9 mouse cellular contexts compared by ENCODE assay signal in the genomic region with DNA sequence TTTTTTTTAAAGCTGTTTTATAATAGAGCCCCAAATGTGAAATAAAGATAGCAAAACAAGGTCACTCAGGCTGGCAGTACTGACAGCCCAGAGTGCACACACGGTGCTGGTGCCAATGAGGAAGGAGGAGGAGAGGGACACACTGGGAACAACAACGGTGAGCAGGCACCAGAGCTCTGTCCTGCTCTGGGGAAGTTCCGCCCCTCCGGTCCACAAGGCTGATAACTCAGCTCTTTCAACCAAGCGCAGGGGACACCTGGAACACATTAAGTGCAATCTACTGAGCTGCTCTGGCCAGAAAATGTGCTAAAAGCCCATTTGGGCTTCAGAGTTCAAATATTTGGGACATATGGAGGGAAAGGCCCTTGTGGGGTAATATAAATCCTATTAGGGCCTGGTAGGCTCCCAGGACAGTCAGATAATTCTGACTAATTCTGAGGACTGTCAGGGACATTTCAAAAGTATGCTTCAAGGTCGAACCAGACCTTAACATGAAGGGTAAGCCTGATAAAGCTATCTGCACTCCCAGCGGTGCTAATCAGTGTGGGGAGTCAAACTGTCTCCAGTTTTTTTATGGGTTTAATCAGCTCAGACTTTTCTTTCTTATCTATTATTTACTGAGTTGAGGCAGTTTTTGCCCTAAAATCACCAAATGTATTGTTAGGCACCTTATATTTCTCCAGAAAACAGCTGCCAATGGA. TPM values are rescaled to one million over a fixed set of nuclear protein-coding genes. Genes with fewer than 3 reads are reported as not detected.
DNase-seq lines count a peak whose midpoint lies in the region; ATAC-seq lines count a peak whose summit lies in the region.
"Had no signal": no experiment of that assay in that cellular context is flagged by ENCODE, and none has a peak within 500 bp of the region (broad histone marks: within the 10 kb centered on the region; RNA-seq: fewer than 3 reads in every experiment).

No protein-coding gene starts in this region.

- 52% methylated on average over 7 of the region's 7 CpGs for WGBS in hindbrain, embryonic 11.5 days
- 60% methylated on average over 7 of the region's 7 CpGs for WGBS in hindbrain, embryonic 14.5 days
- WGBS in limb, embryonic 10.5 days: 10% methylated on average over 7 of the region's 7 CpGs
- WGBS in stomach, embryonic 15.5 days: 22% methylated on average over 7 of the region's 7 CpGs

- H3K9me3 ChIP-seq in hindbrain, embryonic 11.5 days (ENCODE audit: control insufficient read depth, low read length): no peaks in the 10 kb centered on the region
- no peaks in the 10 kb centered on the region for H3K9me3 ChIP-seq in hindbrain, embryonic 14.5 days (ENCODE audit: control insufficient read depth, low read length)
- no peaks in the 10 kb centered on the region for H3K9me3 ChIP-seq in limb, embryonic 10.5 days (replicated peaks)
- H3K9me3 ChIP-seq in stomach, embryonic 15.5 days: no peaks in the 10 kb centered on the region
- H3K9me3 ChIP-seq: megakaryocyte, embryonic 14.5 days had no signal

- H3K9ac ChIP-seq in hindbrain, embryonic 11.5 days (ENCODE audit: low read depth, low read length): no peak overlapping the region
- H3K9ac ChIP-seq in hindbrain, embryonic 14.5 days: no peak overlapping the region
- H3K9ac ChIP-seq in stomach, embryonic 15.5 days: no peak overlapping the region

- no peaks in the 10 kb centered on the region for H3K27me3 ChIP-seq in hindbrain, embryonic 11.5 days (ENCODE audit: control insufficient read depth, insufficient read depth, low read length)
- H3K27me3 ChIP-seq in hindbrain, embryonic 14.5 days (ENCODE audit: control insufficient read depth, insufficient read depth, low read length): no peaks in the 10 kb centered on the region
- H3K27me3 ChIP-seq in limb, embryonic 10.5 days (ENCODE audit: low read depth, poor library complexity, severe bottlenecking): 0 out of 2 replicates have a peak, but pooled peaks cover 7% of the 10 kb centered on the region
- H3K27me3 ChIP-seq in stomach, embryonic 15.5 days (replicated peaks): no peaks in the 10 kb centered on the region

- ATAC-seq in hindbrain, embryonic 11.5 days (ENCODE audit: low FRiP score): no peak
- ATAC-seq in hindbrain, embryonic 14.5 days (ENCODE audit: low FRiP score): no peak
- ATAC-seq in stomach, embryonic 15.5 days (ENCODE audit: insufficient read depth, low FRiP score, low read depth): peak; percentile 73; the same call in 1 of the 2 replicates

- no peak overlapping the region for H3K4me2 ChIP-seq in hindbrain, embryonic 11.5 days (replicated peaks; ENCODE audit: low read depth, low read length)
- no peak overlapping the region for H3K4me2 ChIP-seq in hindbrain, embryonic 14.5 days (replicated peaks)
- H3K4me2 ChIP-seq in stomach, embryonic 15.5 days: no peak overlapping the region

- H3K27ac ChIP-seq in hindbrain, embryonic 11.5 days (ENCODE audit: low read depth, low read length): no peak overlapping the region
- H3K27ac ChIP-seq in hindbrain, embryonic 14.5 days: no peak overlapping the region
- H3K27ac ChIP-seq in limb, embryonic 10.5 days: peak overlapping the region; percentile 63
- H3K27ac ChIP-seq in stomach, embryonic 15.5 days: no peak overlapping the region

- DNase-seq in hindbrain, embryonic 11.5 days (ENCODE audit: low spot score): peak; percentile 21
- DNase-seq in hindbrain, embryonic 14.5 days (ENCODE audit: low spot score): no peak
- DNase-seq in embryo, embryonic 11 days: peak; percentile 77
- peak; percentile 76 for DNase-seq in limb, embryonic 10.5 days (ENCODE audit: low spot score)
- no peak for DNase-seq in kidney, adult 11 months
- no peak for DNase-seq in lung, adult 18-20 months
- DNase-seq: thymus, adult 2 months had no signal

- H3K4me1 ChIP-seq in hindbrain, embryonic 11.5 days (replicated peaks; ENCODE audit: control insufficient read depth, insufficient read depth, low read length): no peaks in the 10 kb centered on the region
- no peaks in the 10 kb centered on the region for H3K4me1 ChIP-seq in hindbrain, embryonic 14.5 days (replicated peaks; ENCODE audit: control insufficient read depth, insufficient read depth, low read length)
- H3K4me1 ChIP-seq in limb, embryonic 10.5 days: peaks cover 22% of the 10 kb centered on the region
- H3K4me1 ChIP-seq in stomach, embryonic 15.5 days: no peaks in the 10 kb centered on the region

- H3K36me3 ChIP-seq in hindbrain, embryonic 11.5 days (ENCODE audit: control insufficient read depth, insufficient read depth, low read length): no peaks in the 10 kb centered on the region
- H3K36me3 ChIP-seq in hindbrain, embryonic 14.5 days (replicated peaks; ENCODE audit: control insufficient read depth, insufficient read depth): no peaks in the 10 kb centered on the region
- H3K36me3 ChIP-seq in limb, embryonic 10.5 days: no peaks in the 10 kb centered on the region
- H3K36me3 ChIP-seq in stomach, embryonic 15.5 days: no peaks in the 10 kb centered on the region

- H3K4me3 ChIP-seq in hindbrain, embryonic 11.5 days (ENCODE audit: low read depth, low read length): no peak overlapping the region
- H3K4me3 ChIP-seq in hindbrain, embryonic 14.5 days (replicated peaks; ENCODE audit: low read length): no peak overlapping the region
- no peak overlapping the region for H3K4me3 ChIP-seq in limb, embryonic 10.5 days
- no peak overlapping the region for H3K4me3 ChIP-seq in stomach, embryonic 15.5 days (replicated peaks)
- H3K4me3 ChIP-seq: megakaryocyte, embryonic 14.5 days had no signal

RNA-seq across cellular contexts. Expression of a gene that starts 38.0 kb away (rescaled TPM):
- 0.68 and 1.6 TPM in 2 replicates for polyA plus RNA-seq in hindbrain, embryonic 11.5 days (2014; fragmentation: Nextera tagmentation; extraction: Ambion mirVana)
- polyA plus RNA-seq in hindbrain, embryonic 14.5 days (2014; fragmentation: Nextera tagmentation; extraction: Ambion mirVana): 4.8 and 4.9 TPM in 2 replicates
- polyA plus RNA-seq in limb, embryonic 10.5 days (2016; fragmentation: Nextera tagmentation; extraction: Ambion mirVana): 1.0 and 1.3 TPM in 2 replicates
- polyA plus RNA-seq in stomach, embryonic 15.5 days (2015; fragmentation: Nextera tagmentation; extraction: Ambion mirVana): 0.81 and 1.1 TPM in 2 replicates

RNA-seq across cellular contexts. Expression of a gene that starts 49.1 kb away (rescaled TPM):
- 12.2 and 15.5 TPM in 2 replicates for polyA plus RNA-seq in hindbrain, embryonic 11.5 days (2014; fragmentation: Nextera tagmentation; extraction: Ambion mirVana)
- 39.9 and 40.8 TPM in 2 replicates for polyA plus RNA-seq in hindbrain, embryonic 14.5 days (2014; fragmentation: Nextera tagmentation; extraction: Ambion mirVana)
- 44.2 and 55.2 TPM in 2 replicates for polyA plus RNA-seq in limb, embryonic 10.5 days (2016; fragmentation: Nextera tagmentation; extraction: Ambion mirVana)
- 10.4 and 12.6 TPM in 2 replicates for polyA plus RNA-seq in stomach, embryonic 15.5 days (2015; fragmentation: Nextera tagmentation; extraction: Ambion mirVana)

Comparison
In these comparisons a context has a peak if more than half of its experiments do, and no peak if none do; other contexts are left out.
1. DNase-seq: peak in hindbrain, embryonic 11.5 days (single experiment), embryo, embryonic 11 days (single experiment) and limb, embryonic 10.5 days (single experiment); none in hindbrain, embryonic 14.5 days (single experiment), kidney, adult 11 months (single experiment) and lung, adult 18-20 months (0 of 2).